Mouse (Mus musculus): ENCODE measurements around the gene Exoc6. TPM values are rescaled to one million over a fixed set of nuclear protein-coding genes. Genes with fewer than 3 reads are reported as not detected.

The Exoc6 gene
- total RNA-seq, 2 experiments from 2014 or later = 32.9 to 33.2 TPM

DNA sequence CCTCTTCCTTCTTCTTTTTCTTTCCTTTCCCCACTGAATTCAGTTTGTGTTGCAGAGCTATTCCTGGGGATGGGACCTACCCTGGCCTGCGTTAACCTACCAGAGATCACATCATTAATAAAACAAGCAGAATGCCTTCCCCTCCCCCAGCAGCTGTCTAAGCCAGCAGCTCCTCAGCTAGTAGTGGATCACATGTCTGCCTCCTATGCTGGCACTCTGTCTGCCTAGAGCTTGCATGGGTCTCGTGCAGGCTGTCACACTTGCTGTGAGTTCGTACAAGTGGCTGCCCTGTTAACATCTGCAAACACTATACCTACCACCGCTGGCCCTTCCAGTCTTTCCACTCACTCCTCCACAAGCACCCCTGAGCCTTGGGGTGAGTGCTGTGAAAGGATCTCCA lies 29.4 kb downstream of the Exoc6 start:
- peak in 1 of 2 experiments; percentile 25 for DNase-seq

DNA sequence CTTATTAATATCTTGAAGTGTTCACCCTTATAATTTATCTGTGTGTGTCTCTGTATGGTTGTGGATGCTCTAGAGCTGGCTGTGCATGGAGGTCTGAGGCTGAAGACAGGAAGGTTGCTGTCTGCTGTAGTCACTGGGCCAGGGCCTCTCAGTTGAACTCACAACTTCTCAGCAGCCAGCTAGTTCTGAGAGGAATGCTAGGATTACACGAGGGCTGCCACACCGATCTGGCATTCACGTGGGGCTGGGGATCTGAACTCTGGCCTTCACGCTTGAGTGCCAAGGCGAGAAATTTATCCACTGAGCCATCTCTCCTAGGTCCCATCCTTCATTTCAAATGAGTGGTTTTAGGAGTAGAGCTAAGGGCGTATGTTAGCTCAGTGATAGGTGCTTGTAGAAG lies 30.2 kb downstream of the Exoc6 start:
- no peak for DNase-seq

DNA sequence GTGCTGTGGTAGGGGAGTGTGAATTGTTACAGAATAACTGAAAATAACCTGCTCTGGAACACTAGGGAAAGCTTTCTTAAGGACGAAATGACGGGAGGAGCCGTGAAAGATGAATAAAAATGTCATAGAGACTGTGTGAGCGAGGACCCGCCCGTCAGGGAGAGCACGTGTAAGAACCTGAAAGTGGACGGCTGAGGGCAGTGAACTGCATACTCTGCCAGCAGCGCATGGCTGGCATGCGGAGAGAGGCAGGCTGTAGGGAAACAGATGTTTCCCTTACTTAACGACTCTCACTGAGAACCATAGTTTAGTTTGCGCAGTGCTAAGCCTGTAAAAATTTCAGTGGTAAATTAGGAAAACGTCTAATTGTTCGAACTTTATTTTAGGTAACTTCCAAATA lies 35.0 kb downstream of the Exoc6 start:
- no peak for DNase-seq

DNA sequence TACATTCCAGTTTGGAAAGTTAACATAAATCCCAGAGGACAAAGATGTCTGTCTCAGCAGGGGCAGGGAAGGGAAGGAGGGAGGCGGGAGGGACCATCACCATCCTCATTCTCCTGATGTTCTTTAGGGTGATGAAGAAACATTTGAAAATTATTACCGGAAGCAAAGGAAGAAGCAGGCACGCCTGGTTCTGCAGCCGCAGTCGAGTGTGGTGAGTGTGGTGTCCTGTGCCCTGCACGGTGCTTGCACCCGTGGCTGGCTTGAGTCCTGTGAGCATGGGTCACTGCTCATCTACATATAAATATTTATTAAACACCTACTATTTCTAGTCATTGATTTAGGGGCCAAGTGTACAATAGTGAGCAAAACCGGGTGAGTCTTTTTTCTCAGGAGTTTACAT lies 35.5 kb downstream of the Exoc6 start:
- no peak for DNase-seq

GRCm38 (mm10) chr19:37590544-37590943 lies 40.3 kb downstream of the Exoc6 start:
- no peak for DNase-seq

DNA sequence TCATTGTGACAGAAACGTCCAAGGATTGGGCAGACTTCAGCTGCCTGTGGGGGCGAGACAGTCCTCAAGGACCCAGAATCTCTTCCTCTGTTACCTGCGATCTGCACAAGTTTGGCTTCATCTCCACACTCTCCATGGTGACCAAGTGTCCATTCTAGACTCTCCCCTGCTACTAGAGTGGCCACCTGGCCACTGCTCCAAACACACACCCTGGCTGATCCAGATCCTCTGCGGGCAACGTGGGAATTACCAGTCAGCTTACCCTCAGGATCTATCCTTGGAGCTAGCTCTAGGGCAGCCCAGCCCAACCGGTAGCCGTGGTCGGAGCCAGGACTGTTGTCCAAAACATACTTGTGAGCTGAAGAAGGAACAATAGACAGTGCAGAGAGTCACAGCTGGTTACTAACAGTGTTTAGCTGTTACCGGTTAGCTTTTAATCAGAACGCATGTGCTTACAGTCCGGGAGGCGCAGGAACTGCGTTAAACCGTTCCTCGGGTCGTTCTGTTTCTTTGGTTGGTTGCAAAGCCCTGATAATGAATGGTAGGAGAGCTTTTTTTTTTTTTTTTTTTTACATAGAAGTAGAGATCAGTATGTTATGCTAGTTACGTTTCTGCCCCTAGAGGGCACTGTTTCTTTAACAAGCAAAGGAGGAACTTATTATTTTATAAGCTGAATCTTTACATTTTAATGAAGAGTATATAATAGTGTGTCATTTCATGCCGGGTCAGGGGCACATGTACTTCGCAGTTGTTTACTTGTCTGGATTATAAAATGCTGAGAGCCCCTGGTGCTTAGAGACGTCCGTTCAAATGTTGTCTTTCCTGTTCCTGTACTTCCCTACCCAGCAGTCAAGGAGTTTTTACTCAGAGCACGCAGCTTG lies 52.0 kb downstream of the Exoc6 start:
- DNase-seq = peak; percentile 19 to 64

DNA sequence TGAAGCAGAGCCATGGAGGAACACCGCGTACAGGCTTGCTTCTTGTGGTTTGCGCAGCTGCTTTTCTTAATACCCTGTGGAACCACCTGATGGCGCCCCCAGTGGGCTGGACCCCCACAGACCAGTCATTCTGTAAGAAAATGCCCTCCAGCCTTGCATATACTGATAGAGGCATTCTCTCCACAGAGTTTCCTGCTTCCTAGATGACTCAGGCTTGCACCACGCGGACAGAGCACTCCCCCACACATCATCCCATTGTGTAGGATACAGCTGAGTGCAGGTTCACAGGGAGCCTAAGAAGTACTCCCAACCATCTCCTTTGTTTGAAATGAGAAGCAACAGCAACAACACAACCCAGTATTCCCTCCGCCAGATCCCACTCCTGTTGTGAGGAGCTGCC lies 59.8 kb downstream of the Exoc6 start:
- DNase-seq = no peak

- DNase-seq = no peak
Measured at GRCm38 (mm10) chr19:37612893-37613292, 62.7 kb downstream of the Exoc6 start.

DNA sequence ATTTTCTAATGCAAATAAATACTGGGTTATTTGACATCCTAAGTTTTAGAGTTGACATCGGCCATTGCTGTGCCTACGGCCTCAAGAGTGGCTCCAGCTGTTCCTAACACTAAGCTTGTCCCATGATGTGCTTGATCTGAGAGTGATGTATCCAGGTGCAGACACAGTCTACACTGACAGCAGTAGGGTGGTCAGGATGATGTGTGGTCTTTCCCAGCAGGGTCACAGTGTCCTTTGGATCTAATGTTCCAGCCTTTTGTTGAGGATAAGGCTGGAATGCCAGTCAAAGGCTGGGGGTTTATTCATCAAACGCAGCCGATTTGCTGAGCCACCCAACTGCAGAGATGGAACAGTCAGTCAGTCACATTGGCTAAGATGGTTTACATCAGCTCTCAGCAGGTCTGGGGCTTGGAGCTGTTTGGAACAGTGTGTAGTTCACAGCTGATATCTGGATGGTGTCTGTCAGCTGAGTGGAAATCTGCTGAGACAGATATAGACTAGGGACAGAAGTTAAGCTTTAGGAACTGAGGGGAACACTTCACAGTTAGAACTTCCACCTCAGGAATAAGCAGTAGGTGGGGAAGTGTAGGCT lies 64.9 kb downstream of the Exoc6 start:
- DNase-seq = no peak

DNA sequence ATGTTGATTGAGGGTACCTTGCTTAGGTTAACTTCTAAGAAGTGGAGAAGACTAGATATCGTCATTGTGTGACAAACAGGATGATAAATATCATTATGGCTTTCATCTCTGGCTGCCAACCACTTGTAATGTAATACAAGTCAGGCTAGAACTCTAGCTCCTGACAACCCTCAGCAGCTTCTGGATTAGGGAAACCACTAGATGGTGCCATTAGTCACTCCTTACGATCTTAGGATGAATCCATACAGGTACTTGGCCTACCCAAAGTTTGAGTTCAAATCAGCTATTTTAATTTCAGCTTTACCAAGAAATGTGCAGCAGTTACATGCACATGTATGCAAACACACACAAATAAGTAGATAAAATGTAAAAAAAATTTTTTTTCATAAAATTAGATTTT lies 97.8 kb downstream of the Exoc6 start:
- DNase-seq = no peak

DNA sequence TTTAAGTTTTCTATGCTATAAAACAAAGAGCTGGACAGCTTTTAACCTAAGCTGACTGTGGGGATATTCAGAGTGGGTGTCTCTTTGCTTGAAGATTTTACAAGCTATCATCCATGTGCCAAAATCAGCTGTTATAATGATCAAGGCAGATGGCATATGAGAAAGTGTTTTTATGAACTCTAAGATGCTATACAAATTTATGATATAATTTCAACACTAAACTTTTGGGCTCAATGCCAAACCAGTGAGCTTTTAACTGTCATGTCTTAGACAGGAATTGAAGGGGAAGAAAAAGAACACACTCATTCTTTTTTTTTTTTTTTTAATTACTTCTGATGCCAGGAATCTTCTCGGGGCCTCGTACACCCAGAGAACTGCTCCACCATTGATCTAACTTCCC lies 100.3 kb downstream of the Exoc6 start:
- DNase-seq = no peak

DNA sequence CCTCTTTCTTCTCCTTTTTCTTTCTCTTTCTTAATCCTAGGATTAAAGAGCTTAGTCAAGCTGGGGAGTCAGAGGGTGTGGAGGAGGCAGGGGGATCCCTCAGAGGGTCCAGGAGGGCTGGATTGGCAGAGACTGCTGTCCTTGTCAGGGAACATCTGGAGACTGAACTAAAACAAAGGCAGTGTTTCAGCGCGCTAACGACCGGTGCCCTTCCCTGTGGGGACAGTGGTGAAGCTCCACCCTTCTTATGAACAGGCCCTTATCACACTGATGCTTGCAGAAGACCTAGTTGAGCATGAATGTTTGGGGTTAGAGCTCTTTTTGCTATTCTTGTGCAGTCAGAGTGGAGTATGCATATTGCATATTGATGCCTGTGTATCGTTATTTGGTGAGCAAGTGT lies 103.8 kb downstream of the Exoc6 start:
- no peak for DNase-seq

- DNase-seq = no peak
Measured at GRCm38 (mm10) chr19:37656441-37656840, 106.2 kb downstream of the Exoc6 start.

DNA sequence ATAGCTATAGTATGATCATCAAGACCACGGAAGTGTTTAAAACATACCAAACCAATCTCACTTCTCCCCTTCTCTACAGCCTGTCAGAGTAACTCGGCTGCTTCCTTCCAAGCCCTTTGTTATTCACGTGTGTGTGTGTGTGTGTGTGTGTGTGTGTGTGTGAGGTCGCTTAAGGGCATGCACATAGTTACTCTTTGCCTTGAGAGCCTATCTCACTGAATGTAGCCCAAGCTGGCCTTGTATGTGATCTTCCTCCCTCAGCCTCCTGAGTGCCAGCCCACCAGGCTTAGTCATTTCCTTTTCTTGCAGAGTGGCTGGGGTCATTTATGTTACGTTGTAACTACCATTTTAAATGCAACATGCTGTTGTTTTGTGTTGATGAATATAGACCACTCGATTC lies 115.0 kb downstream of the Exoc6 start:
- DNase-seq = no peak

DNA sequence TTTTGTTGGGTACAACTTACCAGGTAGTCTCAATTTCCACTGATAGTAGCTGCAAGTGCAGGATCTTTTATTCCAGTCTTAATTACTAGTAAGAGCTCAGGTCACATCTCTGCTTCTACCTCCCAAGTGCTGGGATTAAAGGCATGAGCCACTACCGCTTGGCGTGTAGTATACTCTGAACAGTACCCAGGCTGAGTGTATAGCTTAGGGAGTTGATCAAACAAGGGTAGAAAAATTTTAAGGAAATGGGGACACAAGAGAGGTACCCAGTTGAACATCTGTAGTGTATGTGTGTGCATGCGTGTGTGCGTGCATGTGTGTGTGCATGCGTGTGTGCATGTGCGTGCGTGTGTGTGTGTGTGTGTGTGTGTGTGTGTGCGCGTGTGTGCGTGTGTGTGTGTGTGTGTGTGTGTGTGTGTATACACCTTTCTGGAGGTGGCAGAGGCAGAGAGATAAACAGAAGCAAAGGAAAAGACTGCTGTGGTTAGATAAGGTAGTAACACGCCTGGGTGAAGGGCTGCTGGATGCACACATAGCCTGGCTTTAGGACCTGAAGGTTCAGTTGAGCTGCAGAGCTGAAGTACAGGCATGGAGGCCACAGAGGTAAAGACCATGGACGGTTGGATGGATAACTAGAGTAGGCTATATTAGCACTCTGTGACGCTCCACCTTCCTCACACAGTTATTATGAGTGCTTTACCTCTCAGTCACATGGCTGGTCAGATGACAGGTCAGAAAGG lies 117.8 kb downstream of the Exoc6 start:
- no peak for DNase-seq

DNA sequence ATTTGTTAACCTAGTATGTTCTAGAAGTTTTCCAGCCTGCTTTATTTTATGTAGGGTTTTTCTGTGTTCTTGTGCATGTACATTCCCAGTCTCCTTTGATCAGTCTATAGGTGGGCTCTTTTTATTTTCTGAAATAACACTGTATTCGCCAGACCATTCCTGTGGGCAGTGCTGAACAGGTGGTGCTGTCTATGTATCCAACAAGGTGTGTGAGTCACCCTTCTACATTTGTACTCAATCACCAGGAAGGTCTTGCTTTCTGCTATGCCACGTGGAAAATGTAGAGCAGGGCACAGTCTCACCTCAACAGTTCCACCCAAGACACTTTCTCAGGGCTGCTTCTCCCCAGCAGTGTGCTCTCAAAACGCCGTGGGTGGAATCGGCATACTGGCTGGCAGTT lies 118.4 kb downstream of the Exoc6 start:
- DNase-seq = no peak

- no peak for DNase-seq
Measured at GRCm38 (mm10) chr19:37669486-37669885, 119.3 kb downstream of the Exoc6 start.

- no peak for DNase-seq
Measured at GRCm38 (mm10) chr19:37673393-37673792, 123.2 kb downstream of the Exoc6 start.

DNA sequence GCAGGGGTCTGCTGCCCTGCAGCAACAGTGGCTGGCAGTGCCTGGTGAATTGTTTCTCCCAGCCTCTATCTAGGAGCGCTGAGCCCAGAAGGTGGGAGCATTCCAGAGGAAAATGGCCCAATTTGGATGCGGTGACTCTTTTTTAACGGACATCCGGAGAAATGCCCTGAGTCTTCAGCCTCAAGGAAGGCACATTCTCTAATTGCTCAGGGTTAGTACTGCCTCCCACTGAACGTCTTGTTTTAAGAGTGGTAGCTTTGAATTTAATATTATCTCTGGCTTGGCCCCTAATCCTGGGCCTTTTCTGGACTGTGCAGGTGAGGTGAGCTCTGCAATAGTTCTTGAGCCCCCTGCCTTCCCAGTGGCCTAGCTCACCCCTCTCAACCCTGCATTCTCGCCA lies 135.1 kb downstream of the Exoc6 start, which contains the start of gene Cyp26c1:
Gene Cyp26c1 (plus strand): TSS at position 301 of the 400 bp plus-strand sequence.
- no peak for DNase-seq

- DNase-seq = no peak
Measured at GRCm38 (mm10) chr19:37686347-37686746, 136.1 kb downstream of the Exoc6 start.

GRCm38 (mm10) chr19:37686941-37687850 lies 137.0 kb downstream of the Exoc6 start:
- peak in 1 of 2 experiments; percentile 21 for DNase-seq

DNA sequence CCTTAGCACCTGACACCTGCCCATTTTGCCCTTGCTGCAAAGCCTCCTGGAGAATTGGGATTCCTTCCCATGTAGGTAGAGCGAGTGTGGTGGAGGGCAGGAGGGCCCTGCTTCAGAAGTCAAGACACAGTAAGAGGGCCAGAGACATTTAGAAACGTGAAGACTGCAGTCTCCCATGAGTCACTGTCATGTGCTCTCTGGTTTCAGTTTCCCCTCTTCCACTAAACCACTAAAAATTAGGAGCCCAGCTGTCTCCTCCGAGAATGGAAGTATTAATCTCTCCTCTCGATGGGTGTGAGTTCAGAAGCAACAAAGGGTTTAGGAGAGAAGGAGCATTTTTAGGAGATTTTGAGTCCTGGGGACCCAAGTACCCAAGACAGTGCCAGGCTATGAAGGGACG lies 139.3 kb downstream of the Exoc6 start:
- DNase-seq = no peak

Data from heart, adult 18-20 months (tissue).